Mouse (Mus musculus): ENCODE measurements at regions not wholly inside any gene's neighbourhood (a gene's known extent, or its start where the extent isn't known, plus 50 kb on each side); places are given as distances from the start of the nearest gene placed in this dataset.

DNA sequence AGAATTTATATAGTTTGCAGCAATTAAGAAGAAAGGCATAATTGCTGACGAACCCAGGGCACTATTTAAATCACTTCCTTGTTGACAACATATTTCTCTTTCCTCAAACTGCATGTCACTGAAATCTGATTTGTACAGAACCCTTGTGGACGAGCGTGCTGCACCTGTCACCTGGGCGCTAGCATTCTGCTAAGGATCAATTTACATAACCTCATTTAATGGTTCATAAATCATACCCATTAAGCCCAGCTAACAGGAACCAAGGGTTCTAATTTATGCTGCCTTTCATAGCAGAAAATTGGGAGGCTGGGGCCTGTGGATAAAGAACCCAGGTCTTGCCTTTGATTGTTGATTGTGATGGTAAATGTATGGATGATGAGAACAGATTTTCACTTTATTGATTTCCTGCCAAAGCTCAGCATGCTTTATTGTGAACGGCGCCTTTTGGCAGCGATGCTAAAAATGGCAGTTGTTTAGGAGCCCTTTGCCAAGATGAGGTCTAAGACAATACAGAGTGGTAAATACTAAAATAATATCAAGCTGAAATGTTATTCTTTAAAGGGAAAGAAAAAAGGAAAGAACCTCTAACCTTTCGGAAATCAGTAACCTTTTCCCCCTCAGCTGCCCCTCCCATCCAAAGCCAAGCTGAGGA lies 95.4 kb downstream of the Nkx2-1 start:
- DNase-seq (ENCODE audit: low spot score) (peak; percentile 74), ATAC-seq (peak; percentile 73)
- Histone ChIP-seq H3K9ac (ENCODE audit: low read length) (no peak overlapping the region), H3K4me3 (ENCODE audit: low read depth, low read length) (no peak overlapping the region), H3K27me3 (replicated peaks; ENCODE audit: control insufficient read depth, insufficient read depth, low read length) (peaks cover 27% of the 10 kb centered on the region), H3K4me1 (ENCODE audit: control insufficient read depth, insufficient read depth, low read length) (peaks cover 10% of the 10 kb centered on the region), H3K36me3 (ENCODE audit: control insufficient read depth, insufficient read depth, low read length) (no peaks in the 10 kb centered on the region), H3K27ac (ENCODE audit: low read depth, low read length) (no peak overlapping the region), H3K9me3 (replicated peaks; ENCODE audit: control insufficient read depth, low read length) (no peaks in the 10 kb centered on the region), H3K4me2 (ENCODE audit: low read length) (no peak overlapping the region)
- 25% methylated on average over 8 of the region's 8 CpGs for WGBS

DNA sequence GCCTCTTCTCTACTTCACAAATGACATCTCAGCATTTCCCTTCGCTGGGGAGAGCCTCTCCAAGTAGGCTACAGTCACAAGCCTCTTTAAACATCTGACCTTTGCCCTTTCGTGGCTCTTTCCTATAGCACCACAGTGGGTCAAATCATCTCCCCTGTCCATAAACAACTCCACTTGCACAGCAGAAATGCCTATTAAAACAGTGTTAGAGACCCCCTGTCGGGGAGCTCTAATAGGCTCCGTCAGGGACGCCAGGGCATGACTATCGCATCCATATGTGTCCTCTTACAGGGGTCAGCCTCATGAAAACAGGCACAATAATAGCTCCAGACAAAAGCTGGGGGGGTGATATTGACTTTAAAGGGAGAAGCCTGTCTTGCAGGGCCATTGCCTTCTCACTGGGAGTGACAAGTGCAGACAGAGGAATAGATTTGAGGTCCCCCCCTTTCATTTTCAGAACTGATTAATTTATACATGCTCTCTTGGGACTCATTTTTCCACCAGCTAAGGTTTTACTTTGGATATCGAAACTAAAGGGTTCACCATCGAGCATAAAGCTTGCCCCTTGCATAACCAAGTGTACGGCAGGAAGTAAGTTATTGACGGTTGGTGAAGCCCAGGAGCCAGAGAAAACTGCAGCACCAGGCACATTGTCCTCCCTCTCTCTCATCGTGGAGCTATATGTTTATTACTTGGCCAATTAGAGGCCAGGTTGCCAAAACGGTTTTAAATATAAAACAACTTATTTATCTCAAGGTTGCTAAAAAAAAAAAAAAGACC lies 94.6 kb upstream of the Mbip start:
- Histone ChIP-seq H3K27ac (ENCODE audit: low read depth, low read length) (no peak overlapping the region), H3K4me3 (ENCODE audit: low read depth, low read length) (no peak overlapping the region), H3K4me1 (ENCODE audit: control insufficient read depth, insufficient read depth, low read length) (peaks cover 10% of the 10 kb centered on the region), H3K9ac (ENCODE audit: low read length) (no peak overlapping the region), H3K27me3 (replicated peaks; ENCODE audit: control insufficient read depth, insufficient read depth, low read length) (peaks cover 17% of the 10 kb centered on the region), H3K4me2 (ENCODE audit: low read length) (no peak overlapping the region), H3K9me3 (replicated peaks; ENCODE audit: control insufficient read depth, low read length) (no peaks in the 10 kb centered on the region), H3K36me3 (ENCODE audit: control insufficient read depth, insufficient read depth, low read length) (no peaks in the 10 kb centered on the region)
- ATAC-seq (peak; percentile 50; the same call in 1 of the 2 replicates), DNase-seq (ENCODE audit: low spot score) (no peak)
- 22% methylated on average over 12 of the region's 12 CpGs for WGBS

DNA sequence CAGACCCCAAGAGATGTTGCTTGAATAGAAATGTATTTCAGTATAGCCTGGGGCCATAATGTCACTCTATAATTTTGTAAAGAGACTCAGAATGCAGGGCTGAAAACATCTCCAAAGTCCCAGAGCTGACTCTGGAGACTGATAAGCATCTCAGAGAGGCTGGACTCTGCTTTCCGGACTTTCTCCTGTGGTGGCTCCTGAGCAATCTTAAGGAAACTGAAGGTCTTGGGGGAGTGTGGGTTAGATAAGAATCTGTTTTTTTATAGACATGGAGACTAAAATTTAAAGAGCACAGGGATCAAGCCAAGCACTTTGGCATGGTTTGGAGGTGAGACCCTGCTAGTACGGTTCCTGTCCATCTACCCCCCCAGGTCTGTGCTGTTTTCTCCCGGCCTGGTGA lies 92.7 kb upstream of the Mbip start:
- H3K4me1 ChIP-seq (ENCODE audit: control insufficient read depth, insufficient read depth, low read length), result peaks cover 10% of the 10 kb centered on the region
- H3K27ac ChIP-seq (ENCODE audit: low read depth, low read length), result no peak overlapping the region
- H3K9ac ChIP-seq (ENCODE audit: low read length), result no peak overlapping the region
- no peak overlapping the region for H3K4me2 ChIP-seq (ENCODE audit: low read length)
- H3K4me3 ChIP-seq (ENCODE audit: low read depth, low read length), result no peak overlapping the region
- H3K9me3 ChIP-seq (replicated peaks; ENCODE audit: control insufficient read depth, low read length), result no peaks in the 10 kb centered on the region
- WGBS, result 94% methylated on average over 3 of the region's 3 CpGs
- peaks cover 8% of the 10 kb centered on the region; the same call in 1 of the 2 replicates for H3K27me3 ChIP-seq (replicated peaks; ENCODE audit: control insufficient read depth, insufficient read depth, low read length)
- ATAC-seq, result no peak
- H3K36me3 ChIP-seq (ENCODE audit: control insufficient read depth, insufficient read depth, low read length), result no peaks in the 10 kb centered on the region
- DNase-seq (ENCODE audit: low spot score), result no peak

GRCm38 (mm10) chr12:56437975-56438374 lies 92.3 kb upstream of the Mbip start:
- no peak for ATAC-seq
- no peak overlapping the region for H3K4me3 ChIP-seq (ENCODE audit: low read depth, low read length)

DNA sequence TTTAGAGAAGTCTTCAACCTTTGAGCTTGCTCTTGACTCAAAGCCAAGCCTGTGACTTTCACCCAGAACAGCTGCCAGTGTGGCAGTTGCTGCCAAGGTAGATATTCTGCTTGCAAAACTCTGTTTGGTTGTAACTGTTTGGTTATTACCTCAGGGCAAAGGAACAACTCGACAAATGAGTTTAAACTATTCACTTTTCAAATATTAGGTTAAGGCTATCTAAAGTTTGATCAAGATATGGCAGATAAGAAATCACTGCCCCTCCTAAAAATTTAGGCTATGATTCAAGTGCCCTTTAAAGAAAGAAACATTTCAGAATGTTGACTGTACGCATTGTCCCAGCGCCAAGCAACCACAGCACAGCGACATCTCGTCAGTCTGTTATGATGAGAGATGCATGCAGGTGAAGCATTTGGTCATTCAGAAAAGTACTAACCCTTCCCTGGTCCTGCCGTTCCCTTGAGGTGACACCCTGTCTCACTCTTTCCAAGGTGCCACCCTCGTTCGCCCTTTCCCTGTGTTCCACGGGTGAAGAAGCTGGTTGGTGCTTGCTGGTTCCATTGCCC lies 81.1 kb upstream of the Mbip start:
- no peaks in the 10 kb centered on the region for H3K27me3 ChIP-seq (replicated peaks; ENCODE audit: control insufficient read depth, insufficient read depth, low read length)
- H3K4me3 ChIP-seq (ENCODE audit: low read depth, low read length), result no peak overlapping the region
- no peak overlapping the region for H3K9ac ChIP-seq (ENCODE audit: low read length)
- H3K27ac ChIP-seq (ENCODE audit: low read depth, low read length), result no peak overlapping the region
- no peaks in the 10 kb centered on the region for H3K9me3 ChIP-seq (replicated peaks; ENCODE audit: control insufficient read depth, low read length)
- no peak overlapping the region for H3K4me2 ChIP-seq (ENCODE audit: low read length)
- 91% methylated on average over 9 of the region's 9 CpGs for WGBS
- no peaks in the 10 kb centered on the region for H3K36me3 ChIP-seq (ENCODE audit: control insufficient read depth, insufficient read depth, low read length)
- no peak for DNase-seq (ENCODE audit: low spot score)
- no peak for ATAC-seq
- no peaks in the 10 kb centered on the region for H3K4me1 ChIP-seq (ENCODE audit: control insufficient read depth, insufficient read depth, low read length)

More at GRCm38 (mm10) chr12:56437975-56438374, 92.3 kb upstream of the Mbip start:
- Histone ChIP-seq H3K4me2 (ENCODE audit: low read length) (no peak overlapping the region), H3K4me1 (ENCODE audit: control insufficient read depth, insufficient read depth, low read length) (peaks cover 10% of the 10 kb centered on the region), H3K9ac (ENCODE audit: low read length) (no peak overlapping the region), H3K9me3 (replicated peaks; ENCODE audit: control insufficient read depth, low read length) (no peaks in the 10 kb centered on the region), H3K36me3 (ENCODE audit: control insufficient read depth, insufficient read depth, low read length) (no peaks in the 10 kb centered on the region), H3K27ac (ENCODE audit: low read depth, low read length) (no peak overlapping the region), H3K27me3 (replicated peaks; ENCODE audit: control insufficient read depth, insufficient read depth, low read length) (peaks cover 7% of the 10 kb centered on the region; the same call in 1 of the 2 replicates)
- DNase-seq (ENCODE audit: low spot score), result no peak
- WGBS, result 83% methylated on average over 3 of the region's 3 CpGs

- no peak overlapping the region for H3K9ac ChIP-seq (ENCODE audit: low read length)
- no peaks in the 10 kb centered on the region for H3K9me3 ChIP-seq (replicated peaks; ENCODE audit: control insufficient read depth, low read length)
- H3K4me2 ChIP-seq (ENCODE audit: low read length), result no peak overlapping the region
- no peaks in the 10 kb centered on the region; the same call in 1 of the 2 replicates for H3K27me3 ChIP-seq (replicated peaks; ENCODE audit: control insufficient read depth, insufficient read depth, low read length)
- ATAC-seq, result no peak
- H3K36me3 ChIP-seq (ENCODE audit: control insufficient read depth, insufficient read depth, low read length), result no peaks in the 10 kb centered on the region
- no peak overlapping the region for H3K4me3 ChIP-seq (ENCODE audit: low read depth, low read length)
- H3K27ac ChIP-seq (ENCODE audit: low read depth, low read length), result no peak overlapping the region
- no peaks in the 10 kb centered on the region for H3K4me1 ChIP-seq (ENCODE audit: control insufficient read depth, insufficient read depth, low read length)
- no peak for DNase-seq (ENCODE audit: low spot score)
- WGBS, result 90% methylated on average over 7 of the region's 7 CpGs
These were observed 70.4 kb upstream of the Mbip start for GRCm38 (mm10) chr12:56416106-56416505.

GRCm38 (mm10) chr12:56414861-56415765 lies 69.4 kb upstream of the Mbip start:
- 52% methylated on average over 8 of the region's 8 CpGs for WGBS
- no peaks in the 10 kb centered on the region for H3K9me3 ChIP-seq (replicated peaks; ENCODE audit: control insufficient read depth, low read length)
- H3K4me3 ChIP-seq (ENCODE audit: low read depth, low read length), result no peak overlapping the region
- H3K4me2 ChIP-seq (ENCODE audit: low read length), result no peak overlapping the region
- peak; percentile 82 for DNase-seq (ENCODE audit: low spot score)
- H3K27me3 ChIP-seq (replicated peaks; ENCODE audit: control insufficient read depth, insufficient read depth, low read length), result no peaks in the 10 kb centered on the region; the same call in 1 of the 2 replicates
- H3K27ac ChIP-seq (ENCODE audit: low read depth, low read length), result no peak overlapping the region
- ATAC-seq, result peak; percentile 83
- no peak overlapping the region for H3K9ac ChIP-seq (ENCODE audit: low read length)
- H3K36me3 ChIP-seq (ENCODE audit: control insufficient read depth, insufficient read depth, low read length), result no peaks in the 10 kb centered on the region
- H3K4me1 ChIP-seq (ENCODE audit: control insufficient read depth, insufficient read depth, low read length), result no peaks in the 10 kb centered on the region

- Histone ChIP-seq H3K4me3 (ENCODE audit: low read depth, low read length) (no peak overlapping the region), H3K36me3 (ENCODE audit: control insufficient read depth, insufficient read depth, low read length) (no peaks in the 10 kb centered on the region), H3K27ac (ENCODE audit: low read depth, low read length) (no peak overlapping the region), H3K4me1 (ENCODE audit: control insufficient read depth, insufficient read depth, low read length) (no peaks in the 10 kb centered on the region), H3K4me2 (ENCODE audit: low read length) (no peak overlapping the region), H3K27me3 (replicated peaks; ENCODE audit: control insufficient read depth, insufficient read depth, low read length) (0 out of 2 replicates have a peak, but pooled peaks cover 5% of the 10 kb centered on the region), H3K9ac (ENCODE audit: low read length) (no peak overlapping the region), H3K9me3 (replicated peaks; ENCODE audit: control insufficient read depth, low read length) (no peaks in the 10 kb centered on the region)
- whole genome bisulfite sequencing, result 87% methylated on average over 5 of the region's 5 CpGs
- DNase-seq (ENCODE audit: low spot score) (no peak), ATAC-seq (no peak)
These were observed 60.0 kb upstream of the Mbip start for GRCm38 (mm10) chr12:56405658-56406057.
